Mouse (Mus musculus) midbrain, embryonic 13.5 days (tissue): ENCODE data around the gene Drd4. TPM values are rescaled to one million over a fixed set of nuclear protein-coding genes. Genes with fewer than 3 reads are reported as not detected.
"Not testable (repeated sequence)": the region's sequence is repeated elsewhere in the genome, so short reads cannot be mapped to it uniquely, and the experiment has no call there.

Experiments
- ATAC-seq: fragments of 200-750 bp; cut with Nextera tagmentation; 2 replicates; pipeline ENCODE4 v1.8.0; 2017; ENCODE audit warnings: mild to moderate bottlenecking, moderate TSS enrichment, moderate library complexity
- H3K27ac ChIP-seq: fragments of 300-500 bp; sonication (generic); 2 replicates; pipeline ENCODE4 v1.5.1; 2015; ENCODE audit warnings: inconsistent platforms, mild to moderate bottlenecking, moderate library complexity
- H3K27me3 ChIP-seq: fragments of 300-500 bp; sonication (generic); 2 replicates; pipeline ENCODE4 v1.6.1; 2015; ENCODE audit warnings: mild to moderate bottlenecking, inconsistent platforms
- H3K36me3 ChIP-seq: fragments of 300-500 bp; sonication (generic); 2 replicates; pipeline ENCODE4 v1.6.1; 2015; ENCODE audit warnings: mild to moderate bottlenecking, inconsistent platforms
- H3K4me1 ChIP-seq: fragments of 300-500 bp; sonication (generic); replicated peaks from 2 replicates; pipeline ENCODE4 v1.6.1; 2015; ENCODE audit warnings: inconsistent platforms
- H3K4me2 ChIP-seq: fragments of 300-500 bp; sonication (generic); replicated peaks from 2 replicates; pipeline ENCODE4 v1.6.1; 2015; ENCODE audit warnings: moderate library complexity, mild to moderate bottlenecking, inconsistent platforms
- H3K4me3 ChIP-seq: fragments of 300-500 bp; sonication (generic); replicated peaks from 2 replicates; pipeline ENCODE4 v1.5.1; 2015; ENCODE audit warnings: mild to moderate bottlenecking, inconsistent platforms
- H3K9ac ChIP-seq: fragments of 300-500 bp; sonication (generic); replicated peaks from 2 replicates; pipeline ENCODE4 v1.6.1; 2015; ENCODE audit warnings: mild to moderate bottlenecking, inconsistent platforms
- H3K9me3 ChIP-seq: fragments of 300-500 bp; sonication (generic); 2 replicates; pipeline ENCODE4 v1.6.1; 2016; ENCODE audit warnings: mild to moderate bottlenecking, inconsistent platforms
- WGBS: fragments of 180-500 bp; shearing (Covaris S2); methylation state at CpG from one replicate; pipeline ENCODE4 v1.1.7; 2015; 5-methylcytosine and 5-hydroxymethylcytosine counted together
- polyA plus RNA-seq: library from polyadenylated mRNA; unstranded; fragments of >200 nt; fragmentation: Nextera tagmentation; extraction: Ambion mirVana; gene quantifications from 2 replicates; pipeline ENCODE4 v1.2.1, GENCODE M21; 2015

Drd4 gene
- polyA plus RNA-seq, result 0.43 and 0.68 TPM in 2 replicates

DNA sequence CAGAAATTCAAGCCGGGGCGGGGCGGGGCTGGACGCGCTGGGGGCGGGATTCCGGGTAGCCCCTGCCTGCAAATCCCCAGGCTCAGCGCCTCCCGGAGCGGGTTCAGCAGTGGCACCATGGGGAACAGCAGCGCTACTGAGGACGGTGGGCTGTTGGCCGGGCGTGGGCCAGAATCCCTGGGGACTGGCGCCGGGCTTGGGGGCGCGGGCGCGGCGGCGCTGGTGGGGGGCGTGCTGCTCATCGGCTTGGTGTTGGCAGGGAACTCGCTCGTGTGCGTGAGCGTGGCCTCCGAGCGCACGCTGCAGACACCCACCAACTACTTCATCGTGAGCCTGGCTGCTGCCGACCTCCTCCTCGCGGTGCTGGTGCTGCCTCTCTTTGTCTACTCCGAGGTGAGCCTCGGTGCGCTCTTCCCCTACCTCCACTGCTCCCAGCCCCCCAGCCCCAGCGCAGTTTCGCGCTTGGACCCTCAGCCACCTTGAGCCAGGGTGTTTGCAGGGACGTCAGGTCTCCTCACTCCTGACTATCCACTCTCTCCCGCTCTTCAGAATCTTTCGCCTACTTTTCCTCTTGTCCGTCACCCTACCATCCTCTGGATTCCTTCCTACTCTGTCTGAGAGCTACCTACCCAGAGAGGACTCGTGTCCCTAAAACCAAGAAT, at the start of gene Drd4:
Gene Drd4 (plus strand): TSS at position 86 of the 662 bp plus-strand sequence.
- peak; percentile 66 for ATAC-seq
- 1% methylated on average over 46 of the region's 46 CpGs for WGBS
- Histone ChIP-seq H3K27ac (no peak within 1 kb of the TSS), H3K36me3 (peaks cover 6% of the 10 kb centered on the region), H3K4me2 (peak within 1 kb of the TSS; percentile 90), H3K4me1 (peaks cover 34% of the 10 kb centered on the region), H3K9ac (peak within 1 kb of the TSS; percentile 73), H3K9me3 (no peaks in the 10 kb centered on the region), H3K27me3 (peaks cover 68% of the 10 kb centered on the region), H3K4me3 (peak within 1 kb of the TSS; percentile 51)

DNA sequence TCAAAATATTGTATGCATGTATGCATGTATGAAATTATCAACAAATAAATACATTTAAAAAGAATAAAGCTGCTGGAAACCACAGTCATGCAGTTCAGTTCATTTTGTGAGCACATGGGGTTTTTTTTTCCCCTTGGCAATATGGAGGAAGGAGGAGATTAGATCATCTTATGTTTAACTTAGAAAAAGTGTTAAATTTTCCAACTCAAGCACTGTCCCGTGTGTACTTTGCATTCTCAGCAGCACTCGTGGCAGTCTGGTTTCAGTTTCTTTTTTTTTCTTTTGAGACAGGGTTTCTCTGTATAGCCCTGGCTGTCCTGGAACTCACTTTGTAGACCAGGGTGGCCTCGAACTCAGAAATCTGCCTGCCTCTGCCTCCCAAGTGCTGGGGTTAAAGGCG, 41.3 kb upstream of the Drd4 start:
- not testable (repeated sequence) for H3K27me3 ChIP-seq, H3K4me3 ChIP-seq, H3K9ac ChIP-seq, H3K4me2 ChIP-seq, H3K4me1 ChIP-seq, ATAC-seq, H3K27ac ChIP-seq, H3K9me3 ChIP-seq
- 96% methylated on average over 4 of the region's 4 CpGs for WGBS
- H3K36me3 ChIP-seq, result peaks cover 95% of the 10 kb centered on the region

DNA sequence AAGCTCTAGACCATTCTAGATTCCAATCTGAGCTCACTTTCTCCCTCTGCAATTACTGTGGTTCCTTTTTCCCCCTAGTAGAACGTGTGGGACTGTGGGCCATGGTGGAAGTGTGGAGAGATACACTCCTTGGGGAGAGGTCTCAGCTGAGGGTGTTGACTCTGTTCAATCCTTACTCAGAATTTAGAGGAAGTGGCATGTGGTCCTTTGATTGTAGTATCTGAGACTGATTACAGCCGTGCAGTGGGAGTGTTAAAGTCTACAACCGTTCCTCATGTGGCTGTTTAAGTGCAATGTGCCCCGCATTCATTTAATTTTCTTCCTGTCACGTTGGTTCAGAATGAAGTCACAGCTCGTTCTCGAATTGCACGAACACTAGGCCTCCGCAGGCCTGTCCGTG, 35.6 kb upstream of the Drd4 start:
- no peak for ATAC-seq
- WGBS, result 96% methylated on average over 10 of the region's 10 CpGs
- H3K9ac ChIP-seq, result no peak overlapping the region
- H3K4me1 ChIP-seq, result no peaks in the 10 kb centered on the region
- H3K4me2 ChIP-seq, result no peak overlapping the region
- no peak overlapping the region for H3K4me3 ChIP-seq
- no peaks in the 10 kb centered on the region for H3K27me3 ChIP-seq
- H3K9me3 ChIP-seq, result no peaks in the 10 kb centered on the region
- H3K36me3 ChIP-seq, result peaks cover 95% of the 10 kb centered on the region
- no peak overlapping the region for H3K27ac ChIP-seq

DNA sequence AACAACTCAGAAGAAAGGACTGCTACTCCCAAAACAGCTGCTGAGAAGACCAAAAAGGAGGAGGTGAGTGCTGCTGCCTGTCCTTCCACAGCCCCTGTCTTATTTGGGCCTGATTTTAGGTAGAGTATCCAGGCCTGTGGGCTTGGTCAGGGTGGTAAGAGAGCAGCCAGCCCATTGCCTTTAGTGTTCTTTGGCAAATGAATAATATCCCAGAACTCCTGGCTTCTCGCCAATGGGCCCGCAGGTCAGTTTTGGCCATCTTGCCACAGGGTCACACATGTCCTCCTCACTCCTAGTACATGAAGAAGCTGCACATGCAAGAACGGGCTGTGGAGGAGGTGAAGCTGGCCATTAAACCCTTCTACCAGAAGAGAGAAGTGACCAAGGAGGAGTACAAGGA, 30.3 kb upstream of the Drd4 start:
- peaks cover 83% of the 10 kb centered on the region for H3K36me3 ChIP-seq
- 95% methylated on average over 3 of the region's 3 CpGs for WGBS
- no peaks in the 10 kb centered on the region for H3K9me3 ChIP-seq
- H3K4me3 ChIP-seq, result no peak overlapping the region
- peaks cover 14% of the 10 kb centered on the region for H3K4me1 ChIP-seq
- ATAC-seq, result no peak
- H3K27me3 ChIP-seq, result no peaks in the 10 kb centered on the region
- no peak overlapping the region for H3K4me2 ChIP-seq
- no peak overlapping the region for H3K27ac ChIP-seq
- no peak overlapping the region for H3K9ac ChIP-seq

DNA sequence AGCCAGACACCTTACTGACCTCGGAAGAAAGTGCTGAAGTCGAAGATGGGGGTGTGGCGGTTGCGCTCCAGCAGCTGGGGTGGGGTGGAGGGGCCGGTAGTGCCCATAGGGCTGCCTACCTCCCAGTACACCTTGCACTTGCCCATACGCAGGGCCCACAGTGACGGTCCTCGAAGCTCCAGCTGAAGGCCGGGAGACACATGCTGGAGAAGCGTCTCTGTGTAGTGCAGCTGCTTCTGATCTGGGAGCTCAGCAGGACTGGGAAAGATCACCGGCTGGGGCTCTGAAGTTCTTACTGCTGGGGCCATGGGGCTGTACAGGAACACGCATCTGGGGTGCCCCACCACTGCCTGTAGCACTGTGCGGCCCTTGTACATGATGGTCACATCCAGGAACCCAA, 28.2 kb upstream of the Drd4 start:
- H3K4me2 ChIP-seq, result no peak overlapping the region
- 92% methylated on average over 13 of the region's 13 CpGs for WGBS
- no peaks in the 10 kb centered on the region for H3K27me3 ChIP-seq
- H3K9ac ChIP-seq, result no peak overlapping the region
- no peaks in the 10 kb centered on the region for H3K9me3 ChIP-seq
- ATAC-seq, result no peak
- peaks cover 14% of the 10 kb centered on the region for H3K4me1 ChIP-seq
- peaks cover 61% of the 10 kb centered on the region for H3K36me3 ChIP-seq
- no peak overlapping the region for H3K27ac ChIP-seq
- H3K4me3 ChIP-seq, result no peak overlapping the region

DNA sequence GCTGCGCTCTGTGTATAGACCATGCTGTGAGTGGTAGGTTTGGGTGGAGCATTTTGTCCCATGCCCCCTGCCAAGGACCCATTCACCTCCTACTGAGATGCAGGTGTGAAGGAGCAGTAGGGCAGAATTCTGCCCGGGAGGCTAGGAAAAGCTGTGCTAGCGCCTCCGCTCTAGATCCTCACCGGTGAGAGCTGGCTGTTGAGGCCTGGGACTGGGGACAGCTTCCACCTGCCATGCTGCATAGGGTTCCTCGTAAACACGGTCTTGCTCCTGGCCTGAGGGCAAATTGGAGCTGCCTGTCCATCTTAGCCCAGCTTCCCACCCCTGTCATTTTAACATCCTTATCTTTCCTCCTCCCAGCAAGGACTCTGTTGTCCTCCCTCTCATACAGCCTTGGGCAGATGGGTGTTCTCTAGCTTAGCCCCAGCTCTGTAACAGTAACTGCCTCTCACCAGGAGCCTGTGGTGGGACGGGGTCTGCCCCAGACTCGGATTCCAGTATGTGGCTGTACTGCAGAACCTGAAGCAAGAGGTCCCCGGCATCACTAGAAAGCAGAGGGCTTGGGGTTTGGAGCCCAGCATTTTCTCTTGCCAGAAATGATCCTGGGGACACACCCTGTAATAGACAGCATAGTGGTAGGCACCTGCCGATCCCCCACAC, 27.6 kb upstream of the Drd4 start:
- ATAC-seq, result no peak
- 81% methylated on average over 11 of the region's 11 CpGs for WGBS
- no peaks in the 10 kb centered on the region for H3K27me3 ChIP-seq
- H3K4me3 ChIP-seq, result no peak overlapping the region
- H3K9ac ChIP-seq, result no peak overlapping the region
- H3K36me3 ChIP-seq, result peaks cover 56% of the 10 kb centered on the region
- H3K9me3 ChIP-seq, result no peaks in the 10 kb centered on the region
- no peak overlapping the region for H3K4me2 ChIP-seq
- peaks cover 14% of the 10 kb centered on the region for H3K4me1 ChIP-seq
- H3K27ac ChIP-seq, result no peak overlapping the region

DNA sequence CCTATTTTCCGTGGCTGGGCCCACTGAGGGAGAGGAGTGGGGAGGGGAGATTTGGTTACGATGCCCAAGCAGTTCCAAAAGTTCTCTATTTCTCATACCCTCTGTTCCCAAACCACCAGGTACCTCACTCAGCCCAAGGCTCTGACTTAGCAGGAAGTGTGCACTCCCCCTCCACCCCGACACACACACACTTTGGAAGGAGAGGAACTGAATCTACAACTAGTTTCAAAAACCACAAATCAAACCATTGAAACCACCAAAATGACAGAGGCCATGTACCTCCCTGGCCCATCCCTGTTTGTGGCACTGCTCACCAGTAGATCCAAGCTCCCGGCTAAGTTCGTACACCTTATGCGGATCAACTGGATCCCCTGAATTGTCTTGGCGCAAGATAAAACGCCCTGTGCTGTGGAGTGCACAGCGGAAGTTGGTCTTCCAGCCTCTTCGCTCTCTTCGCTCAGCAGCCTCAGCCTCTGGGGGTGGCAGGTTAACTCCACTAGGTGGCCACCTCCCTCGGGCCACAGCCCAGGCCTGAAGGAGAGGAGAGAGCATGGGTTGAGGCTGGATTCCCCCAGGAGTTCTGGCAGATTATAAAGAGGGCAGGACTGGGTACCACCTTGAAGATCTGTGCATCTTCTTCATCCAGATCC, 26.9 kb upstream of the Drd4 start:
- Histone ChIP-seq H3K36me3 (peaks cover 49% of the 10 kb centered on the region), H3K27me3 (no peaks in the 10 kb centered on the region), H3K9me3 (no peaks in the 10 kb centered on the region), H3K9ac (0 out of 2 replicates have a peak overlapping the region, but pooled peaks have one; percentile 7), H3K27ac (no peak overlapping the region; the same call in 1 of the 2 replicates), H3K4me3 (no peak overlapping the region), H3K4me2 (no peak overlapping the region), H3K4me1 (peaks cover 14% of the 10 kb centered on the region)
- peak; percentile 34; the same call in 1 of the 2 replicates for ATAC-seq
- WGBS, result 33% methylated on average over 12 of the region's 12 CpGs

DNA sequence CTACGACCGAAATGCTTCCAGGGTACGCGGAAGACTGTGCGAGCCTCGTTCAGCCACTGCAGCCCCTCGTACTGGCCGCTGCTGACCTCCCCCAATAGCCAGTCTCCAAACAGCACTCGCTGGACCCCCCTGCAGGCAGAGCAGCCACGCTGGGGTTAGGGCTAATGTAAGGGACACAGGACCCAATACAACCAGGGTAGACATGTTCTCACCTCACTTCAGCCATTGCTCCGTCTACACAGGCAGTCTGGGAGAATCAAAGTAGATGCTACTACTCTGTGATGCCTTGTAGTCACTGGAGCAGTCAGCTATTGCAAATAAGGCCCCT, 26.4 kb upstream of the Drd4 start:
- peaks cover 14% of the 10 kb centered on the region for H3K4me1 ChIP-seq
- H3K27ac ChIP-seq, result no peak overlapping the region; the same call in 1 of the 2 replicates
- peak; percentile 18; the same call in 1 of the 2 replicates for ATAC-seq
- H3K4me3 ChIP-seq, result no peak overlapping the region
- H3K36me3 ChIP-seq, result peaks cover 44% of the 10 kb centered on the region
- no peaks in the 10 kb centered on the region for H3K27me3 ChIP-seq
- H3K9me3 ChIP-seq, result no peaks in the 10 kb centered on the region
- 0 out of 2 replicates have a peak overlapping the region, but pooled peaks have one; percentile 7 for H3K9ac ChIP-seq
- no peak overlapping the region for H3K4me2 ChIP-seq
- WGBS, result 33% methylated on average over 11 of the region's 11 CpGs

DNA sequence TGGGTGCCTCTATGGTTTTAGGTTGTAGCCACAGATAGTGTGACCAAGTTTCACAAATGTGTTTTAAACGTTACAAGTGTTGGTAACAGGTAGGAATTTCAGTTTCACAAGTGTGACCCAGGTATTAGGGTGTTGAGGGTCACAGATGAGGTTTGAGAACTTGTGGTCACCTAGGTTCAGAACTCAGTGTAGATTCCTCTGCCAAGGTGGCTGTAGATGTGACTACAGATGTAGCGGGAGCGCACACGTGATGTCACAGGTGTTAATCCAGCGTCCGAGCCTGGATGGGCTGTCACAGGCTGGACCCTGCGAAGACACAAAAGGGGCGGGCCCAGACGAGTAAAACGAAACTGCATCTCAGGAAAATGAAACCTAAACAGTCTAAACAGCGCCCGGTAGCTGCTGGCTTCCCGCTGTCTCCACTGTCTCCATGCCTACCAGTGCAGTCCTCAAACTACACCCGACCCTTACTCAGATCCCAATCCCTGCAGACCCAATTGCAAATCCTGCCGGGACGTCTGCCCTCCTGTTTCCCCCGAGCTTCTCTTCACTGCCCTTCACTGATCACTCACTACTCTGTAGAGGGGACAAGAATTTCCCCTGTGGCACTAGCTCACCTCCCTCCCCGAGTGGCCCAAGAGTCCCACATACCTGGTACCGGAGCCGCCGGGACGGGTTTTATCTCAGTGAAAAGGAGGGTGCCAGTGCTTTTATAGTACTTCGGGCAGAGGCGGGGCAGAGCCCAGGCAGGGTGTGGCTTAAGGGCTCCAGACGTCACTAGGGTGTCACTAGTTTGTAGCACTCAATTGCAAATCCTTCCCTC, 25.9 kb upstream of the Drd4 start, which contains the start of gene Irf7:
Gene Irf7 (minus strand): TSS at position 743 of the 823 bp plus-strand sequence.
- peak; percentile 44 for ATAC-seq
- 17% methylated on average over 25 of the region's 25 CpGs for WGBS
- peaks cover 14% of the 10 kb centered on the region for H3K4me1 ChIP-seq

DNA sequence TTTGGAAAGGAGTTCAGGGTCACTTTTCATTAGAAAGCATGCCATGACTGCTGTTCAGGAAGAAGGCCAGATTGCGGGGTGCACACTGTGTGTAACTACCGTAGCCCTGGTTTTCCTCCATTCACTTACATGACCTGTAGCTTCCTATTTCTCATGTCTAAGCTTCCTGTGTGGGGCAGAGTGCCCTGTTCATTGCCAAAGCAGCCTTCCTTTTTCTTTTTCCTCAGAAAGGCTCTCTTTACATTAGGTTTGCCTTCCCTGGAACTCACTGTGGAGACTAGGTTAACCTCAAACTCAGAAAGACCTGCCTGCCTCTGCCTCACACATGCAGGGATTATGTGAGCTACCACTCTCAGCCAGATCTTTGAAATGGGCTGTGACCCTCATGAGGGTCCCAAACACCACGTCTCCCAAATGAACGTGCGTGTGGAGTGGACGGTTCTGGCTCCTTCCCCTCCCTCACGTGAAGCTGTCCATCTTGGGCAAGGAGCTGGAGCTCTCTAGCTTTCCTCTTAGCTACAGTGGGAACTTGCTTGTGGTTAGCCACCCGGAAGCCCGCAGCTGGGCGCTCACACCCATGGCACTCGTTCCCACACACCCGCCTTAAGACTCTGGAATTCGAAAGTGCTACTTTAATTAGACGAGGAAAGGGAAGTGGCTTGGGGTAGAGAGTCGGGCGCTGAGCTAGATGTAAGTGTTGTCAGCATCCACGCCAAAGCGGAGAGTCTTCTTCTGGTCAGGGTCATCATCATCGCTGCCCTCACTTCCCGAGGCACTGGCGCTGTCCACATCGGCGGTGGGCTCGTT, 23.1 kb upstream of the Drd4 start:
- Histone ChIP-seq H3K36me3 (peaks cover 11% of the 10 kb centered on the region), H3K4me1 (peaks cover 14% of the 10 kb centered on the region)
- 80% methylated on average over 24 of the region's 24 CpGs for WGBS

More for the DNA sequence above, 25.9 kb upstream of the Drd4 start, which contains the start of gene Irf7:
- Histone ChIP-seq H3K9ac (0 out of 2 replicates have a peak within 1 kb of the TSS, but pooled peaks have one; percentile 15), H3K27ac (no peak within 1 kb of the TSS; the same call in 1 of the 2 replicates), H3K36me3 (peaks cover 38% of the 10 kb centered on the region), H3K27me3 (no peaks in the 10 kb centered on the region), H3K4me3 (peak within 1 kb of the TSS; percentile 16), H3K9me3 (no peaks in the 10 kb centered on the region), H3K4me2 (peak within 1 kb of the TSS; percentile 49)

DNA sequence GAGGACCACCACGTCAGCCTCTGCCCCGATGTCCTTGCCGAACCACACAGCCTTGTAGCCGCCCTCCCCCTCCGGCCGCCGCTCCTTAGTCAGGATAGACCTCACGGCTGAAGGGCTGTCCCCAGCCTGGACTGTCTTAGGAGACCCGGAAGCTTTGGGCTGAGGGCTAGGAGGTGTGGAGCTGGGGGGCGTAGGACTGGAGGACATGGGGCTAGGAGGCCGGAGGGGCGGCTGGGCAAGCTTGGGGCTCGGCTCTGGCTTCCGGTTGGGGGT, 22.6 kb upstream of the Drd4 start:
- Histone ChIP-seq H3K4me3 (no peak overlapping the region), H3K4me1 (peaks cover 14% of the 10 kb centered on the region), H3K4me2 (no peak overlapping the region), H3K27ac (no peak overlapping the region), H3K36me3 (peaks cover 5% of the 10 kb centered on the region), H3K9ac (no peak overlapping the region), H3K27me3 (no peaks in the 10 kb centered on the region), H3K9me3 (no peaks in the 10 kb centered on the region)
- 82% methylated on average over 14 of the region's 14 CpGs for WGBS
- no peak for ATAC-seq

More for the DNA sequence above, 23.1 kb upstream of the Drd4 start:
- Histone ChIP-seq H3K9ac (no peak overlapping the region), H3K9me3 (no peaks in the 10 kb centered on the region), H3K27ac (no peak overlapping the region), H3K4me3 (no peak overlapping the region), H3K27me3 (no peaks in the 10 kb centered on the region), H3K4me2 (no peak overlapping the region)
- no peak for ATAC-seq
